Mouse (Mus musculus) activated CD4-positive, CD25-positive, alpha-beta regulatory T cell, adult 9 weeks (primary cell): ENCODE measurements around the gene Vmn2r18. TPM values are rescaled to one million over a fixed set of nuclear protein-coding genes. Genes with fewer than 3 reads are reported as not detected.

Experiments used
- polyA plus RNA-seq: library from polyadenylated mRNA; unstranded; fragments of 100-300 nt; shearing (Covaris generic); gene quantifications from one replicate; pipeline ENCODE4 v1.2.1, GENCODE M21; 2017

The Vmn2r18 gene
- polyA plus RNA-seq: not detected

DNA sequence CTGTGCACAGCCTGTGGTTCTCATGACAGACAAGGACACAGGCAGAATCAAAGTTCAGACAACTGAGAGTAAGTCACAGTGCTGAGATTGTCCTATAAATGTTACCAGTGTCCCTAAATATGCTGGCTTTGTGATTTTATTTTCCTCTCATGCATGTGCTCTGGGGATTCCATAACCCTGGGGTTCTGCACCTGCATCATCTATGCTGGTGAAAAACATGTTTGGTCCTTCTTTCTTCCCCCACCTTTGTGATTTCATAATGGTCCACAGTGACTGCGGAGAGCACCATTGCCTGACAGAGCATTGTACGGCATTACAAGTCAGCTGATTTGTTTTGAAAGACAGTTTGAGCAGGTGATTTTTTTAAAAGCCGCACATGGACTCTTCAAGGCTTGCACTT lies at the start of gene Vmn2r18:
Vmn2r18 (minus strand) TSS at position 101 of the 400 bp plus-strand sequence.

DNA sequence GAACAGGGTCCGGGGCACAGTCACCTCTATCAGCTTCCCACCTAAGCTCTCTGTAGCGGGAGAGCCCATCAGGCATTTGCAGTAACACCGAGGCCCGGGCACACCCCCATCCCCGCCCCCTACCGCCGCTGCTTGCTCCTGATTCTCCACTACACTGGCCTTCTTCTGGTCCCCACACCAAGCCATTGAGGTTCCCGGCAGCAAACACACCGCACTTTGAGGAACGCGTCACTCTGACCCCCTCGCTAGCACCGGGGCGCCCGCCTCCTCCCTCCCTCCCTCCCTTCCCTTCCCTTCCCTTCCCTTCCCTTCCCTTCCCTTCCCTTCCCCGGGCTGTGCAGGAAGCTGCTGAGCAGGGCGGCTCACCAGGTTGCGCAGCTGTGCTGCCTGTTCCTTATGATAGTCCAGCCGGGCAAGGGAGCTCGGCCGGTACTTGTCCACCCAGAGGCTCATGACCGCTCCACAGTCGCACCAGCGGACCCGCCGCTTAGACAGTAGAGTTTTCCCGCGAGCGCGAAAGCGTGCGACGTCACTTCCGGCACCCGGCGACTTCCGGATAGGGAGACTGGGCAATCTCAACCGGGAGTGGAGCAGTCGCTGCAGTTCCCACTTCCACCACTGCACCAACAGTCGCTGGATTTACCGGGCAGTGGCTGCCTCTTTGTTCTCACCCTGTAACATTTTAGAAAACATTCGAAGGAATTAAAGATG lies 45.0 kb upstream of the Vmn2r18 start, which contains the start of gene Rfc3:
Rfc3 (minus strand) TSS at position 543 of the 711 bp plus-strand sequence.

Other genes with a start within 250 kb of the Vmn2r18 start
- gene Gm42906, start 177.9 kb downstream of the Vmn2r18 start, polyA plus RNA-seq: not detected
- 37.0 TPM for gene Rfc3, start 45.2 kb upstream of the Vmn2r18 start, polyA plus RNA-seq